Mouse (Mus musculus) testis, adult 2 months (tissue): Measurements from ENCODE around the gene Rrbp1.

Experiments
- CTCF ChIP-seq: fragments of 200-500 bp; IDR thresholded peaks from 2 replicates; pipeline ENCODE4 v1.5.1; 2012; ENCODE audit warnings: low read depth, mild to moderate bottlenecking, inconsistent platforms, low read length, moderate library complexity; ENCODE audit not compliant: control insufficient read depth, insufficient read depth, insufficient replicate concordance
- POLR2A ChIP-seq: fragments of 200-500 bp; IDR thresholded peaks from 2 replicates; pipeline ENCODE4 v1.6.1; 2012; ENCODE audit warnings: low read depth, mild to moderate bottlenecking, inconsistent platforms, low read length, moderate library complexity; ENCODE audit not compliant: control insufficient read depth

- TF ChIP-seq CTCF (no peak), POLR2A (no peak)
Measured at GRCm38 (mm10) chr2:144044726-144045125, 33.7 kb upstream of the Rrbp1 start.
